Mouse (Mus musculus) monocyte, adult 2 months (primary cell): Measurements from ENCODE around the gene Fam210b.

Experiments used
- DNase-seq, 2 experiments: peaks; one replicate each; pipeline ENCODE4 v3.0.0; 2022; ENCODE audit warnings: low spot score in 2 of 2, low read depth in 1 of 2

Fam210b gene

DNA sequence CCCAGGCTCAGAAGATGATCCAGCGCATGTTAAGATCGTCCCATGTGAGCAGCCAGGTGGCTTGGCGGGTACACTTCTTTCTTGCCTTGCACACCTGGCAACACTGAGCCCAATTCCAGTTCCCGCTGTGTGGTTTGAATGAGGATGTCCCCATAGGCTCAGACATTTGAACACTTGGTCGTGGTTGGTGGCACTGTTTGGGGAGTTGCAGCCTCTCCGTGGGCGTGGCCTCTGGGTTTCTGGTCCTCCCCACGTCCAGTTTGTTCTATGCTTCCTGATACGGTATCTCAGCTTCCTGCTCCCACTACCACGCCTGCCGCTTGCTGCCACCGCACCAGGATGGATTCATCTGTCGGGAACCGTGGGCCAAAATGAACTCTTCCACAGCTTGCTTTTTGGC, 4.4 kb downstream of the Fam210b start:
- no peak for DNase-seq

DNA sequence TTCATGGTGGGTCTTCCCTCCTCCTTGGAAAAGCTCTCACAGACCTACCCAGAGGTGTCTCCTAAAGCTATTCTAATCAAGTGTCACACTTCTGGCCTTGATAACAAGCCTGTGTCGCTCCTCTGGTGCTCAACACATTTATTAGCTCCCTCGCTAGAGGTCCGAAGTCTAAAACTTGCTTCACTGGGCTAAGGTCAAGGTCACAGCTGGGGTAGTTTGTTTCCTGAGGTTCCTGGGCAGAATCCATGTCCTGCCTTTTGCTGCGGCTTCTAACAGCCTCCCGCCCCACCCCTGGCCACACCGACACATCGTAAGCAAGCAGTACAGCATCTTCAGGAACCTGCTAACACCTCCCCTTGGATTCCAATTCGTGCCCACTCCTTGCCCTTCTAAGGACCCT, 5.4 kb downstream of the Fam210b start:
- DNase-seq: no peak

DNA sequence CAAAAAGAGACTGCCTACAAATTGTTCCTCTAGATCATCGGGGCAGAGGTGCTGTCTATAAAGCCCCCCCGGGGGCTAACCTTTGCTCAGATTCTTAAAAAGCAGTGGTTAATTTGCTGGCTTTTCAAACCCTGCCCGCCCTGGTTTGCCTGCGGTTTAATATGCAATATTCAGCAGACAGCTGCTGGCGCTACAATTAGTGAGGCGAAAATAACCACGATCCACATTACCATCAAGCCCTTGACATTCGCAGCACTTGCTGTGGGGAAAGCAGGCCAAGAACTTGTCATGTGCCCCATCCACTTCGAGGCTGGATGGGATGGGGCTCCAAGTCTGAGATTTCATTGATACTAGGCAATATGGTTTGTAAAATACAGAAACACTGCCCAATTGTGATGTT, 7.9 kb downstream of the Fam210b start:
- DNase-seq: no peak

DNA sequence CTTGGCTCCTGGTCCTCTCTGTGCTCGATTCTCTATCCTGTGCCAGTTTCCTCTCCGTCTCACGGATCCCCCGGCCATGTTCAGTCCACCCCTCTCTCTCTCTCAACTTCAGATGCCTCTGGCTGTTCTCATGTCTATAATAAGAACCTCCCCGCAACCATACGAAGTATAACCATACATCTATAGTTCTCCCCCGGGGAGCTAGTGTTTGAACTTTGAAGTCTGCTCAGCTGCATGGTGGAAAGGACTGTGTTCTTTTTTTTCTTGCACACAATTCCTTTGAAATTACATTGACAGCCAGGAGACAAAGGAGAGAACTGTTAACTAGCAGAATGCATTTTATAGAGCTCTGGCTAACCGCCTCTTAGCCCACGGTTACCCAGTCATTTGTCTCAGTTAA, 9.4 kb downstream of the Fam210b start:
- no peak for DNase-seq

DNA sequence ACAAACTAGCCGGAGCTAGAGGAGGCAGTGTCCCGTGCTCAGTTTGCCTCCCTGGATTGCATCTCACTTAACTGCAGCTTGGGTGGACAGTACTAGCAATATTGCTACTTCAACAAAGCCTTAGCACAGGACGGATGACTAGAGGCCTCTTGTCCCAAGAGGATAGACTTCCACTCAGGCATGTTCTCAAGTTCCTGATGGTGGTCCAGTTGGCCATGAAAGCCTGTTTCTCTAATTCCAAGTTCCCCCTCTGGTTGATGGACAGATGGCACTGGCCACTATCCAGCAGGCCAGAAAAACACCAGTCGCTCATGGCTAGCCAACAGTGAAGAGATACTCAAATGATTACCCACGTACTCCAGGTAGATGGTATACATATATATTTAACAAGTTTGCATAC, 10.5 kb downstream of the Fam210b start:
- DNase-seq: no peak

DNA sequence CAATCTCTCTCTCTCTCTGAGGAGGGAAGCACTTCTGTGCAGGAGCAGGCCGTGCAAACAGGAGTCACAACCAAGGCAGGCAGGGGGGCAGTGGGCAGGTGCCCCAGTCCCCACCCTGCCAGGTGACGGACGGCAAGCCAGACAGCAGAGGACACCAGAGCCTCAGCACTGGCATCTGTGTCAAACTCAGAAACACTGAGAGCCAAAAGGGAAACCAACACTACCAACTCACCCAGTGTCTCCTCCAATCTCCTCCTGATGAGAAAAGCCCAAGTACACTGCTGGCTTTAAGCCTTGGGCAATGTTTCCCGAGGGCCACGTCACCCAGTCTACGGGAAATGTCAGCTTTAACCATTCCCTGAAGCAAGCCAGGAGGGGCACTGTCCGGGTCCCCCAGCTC, 17.8 kb downstream of the Fam210b start:
- DNase-seq: no peak

DNA sequence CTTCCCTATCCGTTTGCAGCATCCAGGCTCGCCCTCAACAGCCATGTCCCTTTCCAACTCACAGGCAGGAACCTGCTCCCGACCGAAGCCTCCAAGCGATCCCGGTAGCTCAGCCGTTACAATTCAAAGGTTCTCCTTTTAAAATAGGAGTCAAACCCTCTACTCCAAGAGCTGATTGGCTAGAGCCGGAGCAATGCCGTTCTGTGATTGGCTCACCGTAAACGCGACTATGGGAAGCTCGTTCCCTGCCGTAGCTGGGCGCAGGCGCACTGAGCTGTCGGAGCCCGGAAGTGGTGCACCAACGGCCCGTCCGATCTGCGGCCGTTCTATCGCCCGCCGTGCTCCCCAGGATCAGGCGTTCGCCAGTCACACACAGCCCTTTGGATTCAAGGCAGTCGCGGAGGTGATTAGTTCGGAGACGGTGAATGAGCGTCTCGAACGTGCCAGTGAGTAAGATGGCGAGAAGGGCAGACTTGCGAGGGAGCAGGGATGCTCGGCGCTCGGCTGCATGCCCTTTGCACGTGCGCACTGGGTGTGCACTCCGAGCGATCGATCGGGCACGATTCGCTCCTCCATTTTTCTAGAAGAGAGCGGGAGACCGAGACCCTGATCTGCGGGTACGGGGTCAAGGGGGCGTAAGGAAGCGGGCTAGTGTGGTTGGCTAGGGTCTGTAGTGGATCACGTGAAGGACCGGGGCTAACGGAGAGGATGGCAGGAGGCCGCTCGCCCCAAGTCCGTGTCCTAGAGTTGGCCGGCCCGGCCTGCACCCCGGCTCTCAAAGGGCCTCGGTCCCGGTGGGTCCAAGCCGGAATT, 25.3 kb downstream of the Fam210b start, which contains the start of the genes Aurka and Cstf1:
TSS of gene Aurka (minus strand) at position 125 of the 813 bp plus-strand sequence.
TSS of gene Cstf1 (plus strand) at position 271 of the 813 bp plus-strand sequence.
- peak; percentile 85 to 92 for DNase-seq

DNA sequence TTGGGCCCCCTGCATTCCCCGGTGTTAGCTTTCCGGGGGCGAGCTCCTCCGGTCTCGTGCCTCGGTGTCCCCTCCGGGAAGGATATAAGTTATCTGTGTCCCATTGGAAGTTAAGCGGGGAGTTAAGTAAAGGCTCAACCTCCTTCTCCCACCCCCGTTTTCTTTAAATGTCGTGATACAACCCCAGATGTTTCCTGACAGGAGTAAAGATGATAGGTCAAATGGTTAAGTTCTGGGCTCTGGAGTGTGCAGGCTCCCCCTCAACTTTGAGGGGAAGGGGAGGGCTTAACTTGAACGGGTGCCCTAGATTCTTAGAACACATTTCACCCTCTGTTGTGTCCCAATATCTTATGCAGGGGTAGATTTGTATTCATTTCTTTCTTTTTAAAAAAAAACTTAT, 25.9 kb downstream of the Fam210b start:
- DNase-seq: no peak

DNA sequence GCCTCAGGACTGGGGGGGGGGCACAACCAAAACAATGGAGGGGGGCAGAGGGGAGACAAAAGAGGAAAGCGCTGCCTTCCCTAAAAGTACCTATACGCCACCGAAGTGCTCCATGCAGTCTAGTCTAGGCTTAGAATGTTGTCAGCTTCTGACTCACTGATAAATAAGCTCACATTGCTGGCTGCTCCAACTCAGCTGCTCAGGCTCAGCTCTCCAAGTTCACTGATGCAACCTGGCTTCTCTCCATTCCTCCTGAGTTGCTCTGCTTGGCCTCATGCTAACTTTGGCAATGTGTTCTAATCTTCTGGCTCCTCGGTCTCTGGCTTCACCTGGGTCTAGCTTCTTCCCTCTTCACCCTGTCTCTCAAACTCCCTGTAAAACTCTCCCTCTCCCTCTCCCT, 31.2 kb downstream of the Fam210b start:
- DNase-seq: no peak

DNA sequence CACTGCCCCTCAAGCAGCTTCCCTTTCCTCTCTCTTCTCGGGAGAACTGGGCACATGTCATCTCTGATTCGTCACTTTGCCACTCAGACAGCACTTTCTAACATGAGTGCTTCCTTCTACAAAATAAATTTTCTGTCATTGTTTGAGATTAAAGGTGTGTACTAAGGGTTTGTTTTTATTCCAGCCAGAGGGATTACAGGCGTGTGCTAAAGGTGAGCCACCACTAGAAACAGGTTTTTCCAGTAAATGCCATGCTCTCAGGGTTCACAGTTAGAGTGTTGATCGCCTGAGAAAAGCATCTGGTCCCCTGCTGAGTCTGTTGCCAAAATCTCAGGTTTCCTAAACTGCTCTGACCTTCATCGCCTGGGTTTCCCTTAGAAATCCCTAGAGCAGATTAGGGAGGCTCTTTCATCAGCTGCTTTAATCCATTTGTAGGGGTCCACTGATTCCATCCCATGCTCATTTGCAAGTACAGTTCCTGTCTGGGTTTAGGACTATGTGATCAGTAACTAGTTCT, 31.7 kb downstream of the Fam210b start:
- no peak for DNase-seq

DNA sequence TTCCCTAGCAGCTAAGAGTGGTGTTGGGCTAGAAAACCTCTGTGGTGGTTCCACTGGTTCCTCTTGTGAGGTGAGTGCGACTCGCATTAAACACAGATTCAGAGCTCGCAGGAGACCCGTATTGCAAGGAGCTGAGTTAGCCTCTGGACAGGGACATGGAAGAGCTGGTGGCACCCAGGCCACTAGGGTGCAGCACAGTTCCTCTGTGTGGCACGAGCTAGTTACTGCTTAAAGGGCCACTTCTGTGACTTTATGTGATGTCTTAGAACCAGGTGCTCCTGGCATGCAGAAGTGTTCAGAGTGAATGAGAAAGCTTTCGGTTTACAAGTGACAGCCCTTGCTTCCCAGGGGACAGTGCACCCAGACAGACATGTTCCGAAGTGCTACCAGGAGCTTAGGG, 33.0 kb downstream of the Fam210b start:
- peak in 1 of 2 experiments; percentile 49 for DNase-seq

DNA sequence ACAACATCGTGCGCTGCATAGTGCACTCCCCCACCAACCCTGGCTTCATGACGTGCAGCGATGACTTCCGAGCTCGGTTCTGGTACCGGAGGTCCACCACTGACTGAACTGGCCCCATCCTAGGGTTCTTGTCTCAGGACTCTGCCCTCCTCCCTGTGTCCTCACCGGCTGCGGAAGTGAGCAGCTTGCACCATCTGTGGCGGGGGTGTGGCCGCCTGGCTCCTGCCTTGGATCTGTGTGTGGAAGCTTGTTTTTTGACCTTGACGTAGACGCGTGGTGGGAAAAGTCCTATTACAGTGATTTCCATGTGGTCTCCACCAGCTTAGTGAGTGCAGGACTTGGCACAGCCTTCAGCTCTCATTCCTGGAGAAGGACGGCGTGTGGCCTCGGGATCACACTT, 35.1 kb downstream of the Fam210b start:
- no peak for DNase-seq

DNA sequence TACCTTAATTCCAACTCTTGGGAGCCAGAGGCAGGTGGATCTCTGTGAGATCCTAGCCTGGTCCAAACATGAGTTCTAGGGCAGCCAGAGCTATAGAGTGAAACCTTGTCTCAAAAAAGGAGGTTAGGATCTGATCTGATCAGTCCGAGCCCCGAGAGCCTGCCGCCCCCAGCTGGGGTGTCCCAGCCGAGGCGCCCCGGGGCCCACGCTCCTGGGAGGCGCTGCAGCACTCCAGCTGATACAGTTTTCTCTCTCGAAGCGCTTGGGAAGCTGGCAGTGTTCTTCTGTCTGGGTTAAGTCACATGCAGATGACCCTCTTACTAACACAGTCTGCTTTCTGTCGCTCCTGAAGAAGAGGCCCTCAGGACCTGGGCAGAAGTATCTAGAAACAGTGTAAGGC, 36.0 kb downstream of the Fam210b start:
- no peak for DNase-seq

DNA sequence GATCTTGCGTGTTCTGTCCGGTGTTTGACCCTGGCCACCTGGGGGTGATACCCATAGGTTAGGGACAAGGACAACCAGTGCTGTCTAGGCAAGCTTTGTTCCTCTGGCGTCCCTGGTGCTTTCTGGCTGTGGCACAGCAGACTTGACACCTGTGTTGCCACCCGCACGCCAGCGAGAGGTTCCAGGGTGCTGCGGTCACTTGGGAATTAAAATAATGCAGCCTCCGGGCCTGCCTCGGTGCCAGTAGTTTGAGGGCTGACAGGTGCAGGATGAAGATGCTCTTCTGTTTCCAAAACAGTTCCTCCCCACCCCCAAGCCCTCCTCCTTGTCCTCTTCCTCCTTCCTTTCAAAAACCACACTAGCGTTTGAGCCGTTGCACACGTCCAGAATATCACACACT, 36.5 kb downstream of the Fam210b start:
- DNase-seq: no peak

DNA sequence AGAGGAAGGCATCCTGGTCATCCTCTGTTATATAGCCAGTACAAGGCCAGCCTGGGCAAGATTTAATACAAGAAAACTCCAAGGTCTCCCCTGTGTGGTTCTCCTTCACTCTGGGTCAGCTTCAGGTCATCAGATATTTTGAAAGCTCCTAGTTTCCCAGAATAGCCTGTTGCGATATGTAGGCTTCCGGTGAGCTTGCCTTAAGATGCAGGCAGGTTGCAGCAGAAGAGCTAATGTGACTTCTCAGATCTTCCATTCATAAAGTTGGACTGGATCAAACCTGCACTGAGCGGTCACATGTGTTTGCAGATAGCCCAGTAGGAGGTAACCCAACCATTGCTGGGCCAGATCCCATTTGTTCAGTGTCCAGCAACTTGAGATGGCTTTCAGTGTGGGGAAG, 39.4 kb downstream of the Fam210b start:
- DNase-seq: no peak

DNA sequence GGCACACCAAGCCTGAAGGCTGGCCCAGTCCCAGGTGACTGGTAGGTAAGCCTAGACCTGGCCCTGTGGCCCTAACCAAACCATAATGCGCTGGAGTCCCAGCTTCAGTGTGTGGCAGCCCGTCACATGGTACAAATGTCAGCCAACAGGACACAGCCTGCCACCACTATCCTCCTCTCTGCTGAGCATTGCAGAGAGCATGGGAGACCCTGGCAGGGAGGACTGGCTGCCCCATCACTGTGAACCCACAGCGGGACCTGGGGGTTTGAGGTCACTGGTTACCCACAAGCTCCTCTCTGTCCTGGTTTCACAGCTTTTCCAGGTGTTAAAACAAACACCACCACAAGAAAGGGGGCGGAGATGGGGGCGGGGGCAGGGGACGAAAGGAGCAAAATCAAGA, 45.0 kb downstream of the Fam210b start:
- no peak for DNase-seq

DNA sequence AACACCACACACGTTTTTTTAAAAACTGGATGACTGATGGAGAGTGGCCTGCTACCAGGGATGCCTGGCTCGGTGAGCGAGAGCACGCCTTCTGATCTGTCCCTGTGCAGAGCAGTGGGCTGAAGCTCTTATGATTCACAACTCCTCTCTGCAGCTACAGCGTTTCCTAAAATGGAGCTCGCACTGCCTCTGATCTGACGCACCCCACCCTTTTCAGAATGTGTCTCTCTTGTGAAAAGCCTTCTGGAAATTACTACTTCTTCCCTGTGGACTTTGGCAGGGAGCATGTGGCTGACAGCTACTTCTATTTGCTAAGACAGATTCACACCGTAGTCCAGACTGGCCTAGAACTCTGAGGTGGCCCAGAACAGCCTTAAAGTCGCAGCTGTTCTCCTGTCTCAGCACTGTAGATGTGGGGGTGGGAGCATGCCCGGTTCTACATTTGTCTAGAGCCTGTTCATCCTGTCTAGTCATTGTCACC, 46.7 kb downstream of the Fam210b start:
- no peak for DNase-seq

DNA sequence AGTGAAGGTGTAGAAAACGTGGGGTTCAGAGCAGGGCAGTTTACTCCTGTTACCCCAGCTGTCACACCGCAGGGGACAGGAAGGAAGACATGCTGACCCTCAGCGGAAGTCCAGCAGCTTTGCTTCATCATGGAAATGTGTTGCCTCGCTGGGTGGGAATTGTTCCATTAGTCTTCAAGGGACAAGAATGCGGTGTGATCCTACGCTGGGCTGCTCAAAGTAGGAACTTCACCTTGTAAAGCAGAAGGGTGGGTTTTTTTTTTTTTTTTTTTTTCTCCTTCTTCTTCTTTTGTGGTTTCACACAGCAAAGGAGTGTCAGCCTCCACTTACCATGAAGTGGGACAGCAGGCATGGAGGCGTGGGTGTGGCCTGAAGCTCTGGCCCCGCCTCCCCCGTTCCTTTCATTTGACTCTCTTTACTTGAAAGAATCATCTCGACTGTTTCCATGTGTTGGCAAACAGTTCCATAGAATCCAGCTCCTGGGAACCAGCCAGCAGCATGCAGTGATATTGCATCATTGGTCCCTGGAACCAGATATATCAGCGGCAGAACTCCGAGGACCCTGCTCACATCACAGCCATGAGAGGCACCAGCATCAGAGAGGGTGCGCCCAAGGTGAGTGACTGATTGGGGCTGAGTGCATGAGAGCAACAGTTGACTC, 48.2 kb downstream of the Fam210b start, which contains the start of gene Cass4:
TSS of gene Cass4 (plus strand) at position 404 of the 661 bp plus-strand sequence.
- DNase-seq: peak in 1 of 2 experiments; percentile 46

DNA sequence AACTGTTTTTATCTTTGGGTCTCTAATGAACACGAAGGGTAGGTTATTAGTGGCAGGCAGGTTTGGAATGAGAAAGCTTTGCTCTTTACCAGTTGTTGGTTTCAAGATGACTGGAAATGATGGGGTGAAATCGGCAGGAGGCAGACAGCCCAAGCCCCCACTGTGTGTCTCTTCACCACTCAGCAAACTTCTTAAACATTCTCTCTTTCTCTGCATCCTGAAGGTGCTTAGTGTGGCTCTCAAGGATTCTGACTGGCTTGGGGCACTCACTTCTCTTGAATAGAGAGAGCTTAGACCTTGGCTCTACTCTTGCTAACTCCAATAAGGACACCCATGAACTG, 48.7 kb downstream of the Fam210b start:
- no peak for DNase-seq

DNA sequence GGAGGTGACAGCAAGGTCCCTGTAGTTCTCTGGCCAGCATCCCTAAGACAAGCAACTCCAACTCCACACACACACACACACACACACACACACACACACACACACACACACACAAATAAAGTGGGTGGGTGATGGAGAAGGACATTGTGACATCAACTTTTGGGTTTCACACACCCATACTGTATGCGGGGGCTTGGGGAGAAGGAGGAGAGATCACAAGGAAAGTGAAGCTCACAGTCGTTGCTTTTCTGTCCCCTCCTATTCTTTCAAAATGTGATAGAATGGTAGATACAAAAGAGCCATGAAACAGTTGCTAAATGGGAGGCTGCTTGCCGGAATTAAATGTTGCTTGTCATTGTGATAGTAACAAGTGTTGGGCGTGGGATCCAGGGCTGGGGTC, 49.3 kb downstream of the Fam210b start:
- no peak for DNase-seq

DNA sequence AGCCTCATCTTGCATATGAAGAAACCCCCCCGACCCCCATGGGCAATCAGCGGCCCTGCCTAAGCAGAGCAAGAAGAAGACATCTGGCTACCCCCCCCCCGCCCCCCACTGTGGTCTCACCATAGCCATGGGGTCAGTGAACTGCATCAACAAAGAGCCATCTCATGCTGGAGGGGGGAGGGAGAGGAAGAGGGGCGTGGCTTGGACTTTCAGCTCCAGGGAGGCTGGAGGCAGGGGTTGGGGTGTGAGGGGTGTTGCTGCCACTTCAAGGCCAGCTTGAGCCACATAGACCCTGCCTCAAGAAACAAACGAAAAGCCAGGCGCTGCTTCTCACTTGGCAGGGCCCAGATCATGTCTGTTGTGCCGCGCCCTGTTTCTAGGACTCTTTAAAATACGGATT, 50.6 kb downstream of the Fam210b start:
- no peak for DNase-seq

DNA sequence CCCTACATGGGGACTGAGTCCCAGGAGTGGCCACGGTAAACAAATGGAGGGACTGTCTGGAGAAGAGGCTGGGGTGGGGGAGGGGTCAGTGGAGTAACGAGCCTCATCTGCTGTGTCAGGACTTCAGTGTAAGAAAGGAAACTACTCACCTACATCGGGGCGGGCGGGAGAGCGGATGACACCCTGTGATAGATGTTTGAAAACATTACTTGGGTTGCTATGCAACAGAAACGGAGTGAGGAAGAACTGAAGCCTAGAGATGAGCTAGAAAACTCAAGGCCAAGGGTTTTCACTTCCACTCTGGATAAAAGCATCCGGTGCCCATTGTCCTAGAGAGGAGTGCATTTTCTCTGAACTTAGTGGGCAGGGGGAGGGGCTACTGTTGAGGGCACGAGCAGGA, 54.5 kb downstream of the Fam210b start:
- peak; percentile 57 to 58 for DNase-seq
